Mouse (Mus musculus): ENCODE measurements around the gene Spg7. TPM values are rescaled to one million over a fixed set of nuclear protein-coding genes. Genes with fewer than 3 reads are reported as not detected.
"Not testable (repeated sequence)": the region's sequence is repeated elsewhere in the genome, so short reads cannot be mapped to it uniquely, and the experiment has no call there.

Spg7 gene
- polyA plus RNA-seq, 1 experiment = 76.9 TPM

DNA sequence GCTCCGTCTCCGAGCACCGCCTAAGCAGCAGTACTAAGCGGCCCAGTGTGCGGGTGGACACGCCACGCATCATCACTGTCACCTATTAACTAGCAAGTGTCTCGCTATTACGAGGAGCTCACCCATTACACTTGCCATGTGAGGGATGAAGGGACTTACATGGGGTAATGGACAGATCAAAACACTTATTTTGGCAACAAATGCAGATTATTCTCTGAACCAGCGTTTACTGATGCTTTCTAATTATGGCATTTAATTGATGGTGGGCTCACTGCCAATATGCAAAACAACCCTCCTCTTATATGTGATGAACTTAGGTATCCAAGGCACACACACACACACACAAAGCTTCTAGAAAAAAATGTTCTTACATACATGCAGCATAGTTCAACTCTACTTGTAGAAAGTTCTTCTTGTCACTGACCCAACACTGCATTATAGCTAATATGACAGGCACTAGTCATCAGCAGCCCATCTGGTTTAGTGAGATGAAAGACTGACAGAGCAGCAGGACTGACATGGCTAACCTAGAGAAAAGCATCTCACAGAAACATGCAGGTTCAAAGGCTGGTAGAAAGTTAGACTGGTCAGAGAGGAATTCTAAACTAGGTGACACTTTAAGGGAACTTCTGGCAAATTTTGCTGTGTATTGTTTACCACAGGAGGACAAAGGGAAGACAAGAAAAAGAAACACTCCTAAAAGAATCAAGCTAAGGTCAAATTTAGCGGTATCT is 23.2 kb upstream of the Spg7 start:
- H3K4me1 ChIP-seq (ENCODE audit: control insufficient read depth, insufficient read depth, low read length) = peaks cover 17% of the 10 kb centered on the region
- H3K27ac ChIP-seq (ENCODE audit: insufficient read depth, low read length) = no peak overlapping the region
- TF ChIP-seq CTCF (IDR thresholded peaks at IDR 0.05; ENCODE audit: extremely low read depth, insufficient read depth, low read length) (no peak), POLR2A (IDR thresholded peaks at IDR 0.05; ENCODE audit: extremely low read depth, insufficient read depth, low read length) (no peak)
- H3K4me3 ChIP-seq (ENCODE audit: insufficient read depth, low read length) = peak overlapping the region; percentile 32; the same call in 1 of the 2 replicates

DNA sequence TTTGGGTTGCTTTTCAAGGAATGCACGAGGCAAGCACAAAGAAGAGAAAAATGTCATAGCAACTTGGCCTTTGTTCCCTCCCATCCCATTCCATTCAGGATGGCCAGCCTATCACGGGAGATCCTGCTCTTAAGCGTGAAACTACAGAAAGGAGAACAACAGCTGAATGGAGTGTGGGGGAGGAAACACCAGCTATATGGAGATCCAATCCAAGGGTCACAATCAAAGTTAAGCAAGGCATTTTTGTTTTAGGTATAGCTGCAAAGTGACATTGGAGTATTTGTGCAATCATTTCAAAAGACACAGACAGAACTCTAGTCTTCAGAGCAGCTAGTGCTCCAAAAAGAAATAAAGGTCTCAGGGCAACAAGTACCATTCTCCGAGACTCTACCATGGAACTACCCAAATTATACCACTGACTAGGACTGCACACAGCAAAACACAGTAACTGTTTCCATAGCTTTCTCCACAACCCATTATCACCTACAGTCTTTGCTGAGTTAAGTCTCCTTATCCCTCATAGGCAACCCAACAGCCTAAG is 22.6 kb upstream of the Spg7 start:
- TF ChIP-seq POLR2A (IDR thresholded peaks at IDR 0.05; ENCODE audit: extremely low read depth, insufficient read depth, low read length) (no peak), CTCF (IDR thresholded peaks at IDR 0.05; ENCODE audit: extremely low read depth, insufficient read depth, low read length) (no peak)
- H3K4me3 ChIP-seq (ENCODE audit: insufficient read depth, low read length) = peak overlapping the region; percentile 32
- H3K27ac ChIP-seq (ENCODE audit: insufficient read depth, low read length) = no peak overlapping the region
- peaks cover 16% of the 10 kb centered on the region for H3K4me1 ChIP-seq (ENCODE audit: control insufficient read depth, insufficient read depth, low read length)

DNA sequence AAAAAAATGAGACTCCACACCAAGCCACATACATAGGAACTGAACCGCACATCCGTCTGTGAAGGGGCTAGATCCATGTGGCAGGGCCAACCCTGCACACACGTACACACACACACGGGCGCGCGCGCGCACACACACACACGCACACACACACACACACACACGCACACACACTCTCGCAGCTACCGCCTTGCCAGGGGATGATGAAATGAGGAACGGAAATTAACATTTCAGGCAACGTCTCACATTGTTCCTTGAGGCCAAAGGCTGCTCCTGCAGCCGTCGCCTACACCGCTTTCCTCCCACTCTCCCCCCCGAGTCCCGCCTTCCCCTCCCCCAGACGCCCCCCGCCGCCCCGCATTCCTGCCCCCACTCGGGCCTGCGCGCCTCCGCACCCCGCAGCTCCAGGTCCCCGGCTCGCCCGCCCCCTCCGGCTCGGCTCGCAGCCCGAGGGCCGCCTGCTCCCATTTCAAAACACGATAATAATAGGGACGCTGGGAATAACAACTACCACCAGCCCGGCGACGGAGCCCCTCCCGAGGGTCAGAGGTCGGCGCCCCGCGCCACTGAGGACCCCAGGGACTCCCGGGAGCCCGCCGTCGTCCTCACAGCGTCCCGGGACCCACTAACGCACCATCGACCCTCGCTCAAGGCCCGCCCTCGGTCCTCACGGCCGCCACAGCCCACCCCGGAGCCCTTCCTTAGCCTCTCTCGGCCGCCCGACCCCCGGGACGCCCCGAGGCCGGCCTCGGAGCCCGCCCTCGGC is 21.6 kb upstream of the Spg7 start:
- TF ChIP-seq CTCF (IDR thresholded peaks at IDR 0.05; ENCODE audit: extremely low read depth, insufficient read depth, low read length) (no peak), POLR2A (IDR thresholded peaks at IDR 0.05; ENCODE audit: extremely low read depth, insufficient read depth, low read length) (no peak)
- H3K27ac ChIP-seq (ENCODE audit: insufficient read depth, low read length) = peak overlapping the region; percentile 68
- H3K4me3 ChIP-seq (ENCODE audit: insufficient read depth, low read length) = peak overlapping the region; percentile 66
- H3K4me1 ChIP-seq (ENCODE audit: control insufficient read depth, insufficient read depth, low read length) = peaks cover 15% of the 10 kb centered on the region

DNA sequence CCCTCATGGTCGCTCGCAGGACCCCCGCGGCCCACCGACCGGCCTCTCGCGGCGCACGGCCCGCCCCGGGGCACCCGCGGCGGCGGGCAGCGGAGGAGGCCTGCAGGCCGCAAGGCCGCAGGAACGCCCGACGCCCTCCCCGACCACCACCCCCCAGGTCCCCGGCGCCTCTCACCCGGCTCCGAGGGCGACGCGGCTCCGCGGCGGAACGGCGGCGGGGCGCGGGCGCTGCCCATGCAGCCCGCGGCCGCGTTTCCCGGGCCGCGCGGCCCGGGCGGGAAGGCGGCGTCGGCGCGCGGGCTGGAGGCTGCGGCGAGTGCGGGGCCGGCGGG is 21.0 kb upstream of the Spg7 start:
- no peak for TF ChIP-seq POLR2A (IDR thresholded peaks at IDR 0.05; ENCODE audit: extremely low read depth, insufficient read depth, low read length)
- TF ChIP-seq CTCF (IDR thresholded peaks at IDR 0.05; ENCODE audit: extremely low read depth, insufficient read depth, low read length) = no peak
- peak overlapping the region; percentile 68 for H3K27ac ChIP-seq (ENCODE audit: insufficient read depth, low read length)
- H3K4me3 ChIP-seq (ENCODE audit: insufficient read depth, low read length) = peak overlapping the region; percentile 66
- H3K4me1 ChIP-seq (ENCODE audit: control insufficient read depth, insufficient read depth, low read length) = peaks cover 15% of the 10 kb centered on the region

DNA sequence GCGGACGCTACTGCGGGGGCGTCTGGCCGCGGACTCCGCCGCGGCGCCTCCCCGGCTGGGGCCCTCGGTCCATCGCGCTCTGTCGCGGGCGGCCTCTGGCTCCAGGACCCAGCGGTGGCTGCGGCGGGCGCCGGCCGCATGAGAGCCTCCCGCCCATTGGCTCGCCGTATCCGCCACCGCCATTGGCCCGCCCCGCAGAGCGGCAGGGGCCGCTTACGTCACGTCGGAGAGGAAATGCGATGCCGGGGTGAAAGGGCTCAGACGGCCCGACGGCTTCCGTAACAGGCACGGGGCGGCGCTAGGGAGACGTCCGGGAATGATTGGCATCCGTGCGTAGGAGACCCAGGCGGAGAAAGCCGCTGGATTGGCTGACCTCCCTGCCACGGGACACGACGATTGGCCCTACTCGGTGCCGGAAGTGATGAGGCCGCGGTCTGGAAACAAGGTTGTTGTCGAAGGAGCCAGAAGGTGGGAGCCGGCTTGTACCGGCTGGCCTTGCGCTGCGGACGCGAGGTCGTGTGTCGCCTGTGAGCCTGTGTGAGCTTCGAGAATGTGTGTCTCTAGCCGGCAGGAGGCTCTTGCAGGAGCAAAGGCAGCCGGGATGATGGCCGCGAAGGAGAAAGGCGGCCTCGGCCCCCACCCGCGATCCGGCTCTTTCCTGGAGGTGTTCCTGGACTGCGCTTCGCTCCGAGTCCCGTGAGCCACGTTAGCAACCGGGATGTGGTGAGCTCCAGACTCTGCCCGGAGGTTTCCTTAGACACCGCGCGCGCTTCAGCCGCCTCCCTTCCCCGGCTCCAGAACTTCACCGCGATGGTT is 20.4 kb upstream of the Spg7 start, which contains the start of gene Ankrd11:
Gene Ankrd11, minus strand, starts transcription at position 120 of the 816 bp plus-strand sequence.
- TF ChIP-seq POLR2A (IDR thresholded peaks at IDR 0.05; ENCODE audit: extremely low read depth, insufficient read depth, low read length) (peak; percentile 98), CTCF (IDR thresholded peaks at IDR 0.05; ENCODE audit: extremely low read depth, insufficient read depth, low read length) (no peak)
- Histone ChIP-seq H3K4me1 (ENCODE audit: control insufficient read depth, insufficient read depth, low read length) (peaks cover 12% of the 10 kb centered on the region), H3K4me3 (ENCODE audit: insufficient read depth, low read length) (peak within 1 kb of the TSS; percentile 66), H3K27ac (ENCODE audit: insufficient read depth, low read length) (peak within 1 kb of the TSS; percentile 94)

DNA sequence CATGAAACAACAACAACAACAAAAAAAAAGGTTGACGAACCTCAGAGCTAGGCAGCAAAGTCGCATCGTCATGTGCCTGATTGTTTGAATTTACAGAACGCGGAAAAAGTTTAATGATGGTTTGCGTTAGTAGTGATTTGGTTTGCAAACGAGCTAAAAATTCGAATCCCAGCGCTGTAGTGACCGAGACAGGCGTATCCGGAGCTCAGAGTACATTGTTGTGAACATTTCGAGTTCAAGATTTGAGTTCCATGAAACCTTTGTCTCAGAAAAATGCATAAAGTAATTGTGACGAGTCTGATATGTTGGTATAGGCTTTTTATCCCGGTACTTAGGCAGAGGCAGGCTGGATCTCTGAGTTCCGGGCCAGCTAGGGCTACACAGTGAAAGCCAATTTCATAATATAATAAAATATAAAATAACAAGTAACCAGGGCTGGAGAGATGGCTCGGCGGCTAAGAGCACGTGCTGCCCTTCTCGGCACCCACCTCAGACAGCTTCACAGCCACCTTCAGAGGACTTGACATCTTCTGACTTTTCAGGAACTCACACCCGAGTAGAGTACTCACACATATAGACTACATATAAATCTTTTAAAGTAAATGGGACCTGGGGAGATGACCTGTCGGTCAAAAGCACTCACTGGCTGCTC is 19.6 kb upstream of the Spg7 start:
- Histone ChIP-seq H3K4me3 (ENCODE audit: insufficient read depth, low read length) (peak overlapping the region; percentile 64), H3K27ac (ENCODE audit: insufficient read depth, low read length) (peak overlapping the region; percentile 94), H3K4me1 (ENCODE audit: control insufficient read depth, insufficient read depth, low read length) (peaks cover 10% of the 10 kb centered on the region)
- TF ChIP-seq CTCF (IDR thresholded peaks at IDR 0.05; ENCODE audit: extremely low read depth, insufficient read depth, low read length) (no peak), POLR2A (IDR thresholded peaks at IDR 0.05; ENCODE audit: extremely low read depth, insufficient read depth, low read length) (no peak)

DNA sequence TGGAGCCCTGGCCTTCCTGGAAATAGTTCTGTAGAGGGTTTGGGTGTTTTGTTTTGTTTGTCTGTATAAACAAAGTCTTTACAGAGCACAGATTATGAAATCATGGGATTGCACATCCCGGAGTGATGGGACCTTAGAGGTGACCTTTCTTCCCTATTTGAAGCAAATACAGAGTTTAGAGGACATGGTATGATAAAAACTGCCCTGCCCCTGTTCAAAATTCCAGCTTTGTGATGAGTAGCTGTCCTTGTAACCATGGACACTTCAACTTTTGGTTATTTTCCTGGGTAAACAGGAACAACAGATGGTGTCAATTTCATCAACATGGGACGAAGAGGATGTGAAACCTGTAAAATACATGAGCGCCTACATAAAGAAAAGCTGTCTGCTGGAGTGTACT is 18.8 kb upstream of the Spg7 start:
- Histone ChIP-seq H3K27ac (ENCODE audit: insufficient read depth, low read length) (no peak overlapping the region), H3K4me3 (ENCODE audit: insufficient read depth, low read length) (no peak overlapping the region), H3K4me1 (ENCODE audit: control insufficient read depth, insufficient read depth, low read length) (peaks cover 10% of the 10 kb centered on the region)
- TF ChIP-seq POLR2A (IDR thresholded peaks at IDR 0.05; ENCODE audit: extremely low read depth, insufficient read depth, low read length) (no peak), CTCF (IDR thresholded peaks at IDR 0.05; ENCODE audit: extremely low read depth, insufficient read depth, low read length) (no peak)

DNA sequence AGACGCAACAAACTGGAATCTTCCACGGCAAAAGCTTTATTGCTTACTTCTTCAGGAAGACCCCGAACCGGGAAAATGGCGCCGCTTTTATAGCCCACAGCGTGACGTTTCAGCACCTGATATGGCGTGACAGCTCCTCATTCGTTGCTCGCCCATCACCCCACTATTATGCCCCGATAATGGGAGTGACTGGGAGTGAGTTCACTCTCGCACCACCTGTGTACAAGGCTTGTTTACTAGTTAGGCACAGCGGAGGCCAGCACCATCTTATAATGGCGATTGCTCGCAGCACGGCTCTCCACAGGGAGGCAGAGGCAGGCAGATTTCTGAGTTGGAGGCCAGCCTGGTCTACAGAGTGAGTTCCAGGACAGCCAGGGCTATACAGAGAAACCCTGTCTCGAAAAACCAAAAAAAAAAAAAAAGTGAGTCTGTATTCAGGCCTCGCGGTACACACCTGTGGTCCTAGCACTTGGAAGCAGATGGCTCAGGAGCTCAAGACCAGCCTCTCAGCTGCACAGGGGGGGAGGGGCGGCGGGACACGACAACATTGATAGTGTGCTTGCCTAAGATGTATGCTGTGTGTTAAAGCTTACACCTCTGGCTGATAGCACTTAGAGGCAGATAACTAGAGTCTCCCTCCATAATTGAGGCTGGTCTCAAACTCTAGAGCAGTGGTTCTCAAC is 17.9 kb upstream of the Spg7 start:
- H3K4me3 ChIP-seq (ENCODE audit: insufficient read depth, low read length); H3K4me1 ChIP-seq (ENCODE audit: control insufficient read depth, insufficient read depth, low read length); H3K27ac ChIP-seq (ENCODE audit: insufficient read depth, low read length): not testable (repeated sequence)
